In the genomic region with DNA sequence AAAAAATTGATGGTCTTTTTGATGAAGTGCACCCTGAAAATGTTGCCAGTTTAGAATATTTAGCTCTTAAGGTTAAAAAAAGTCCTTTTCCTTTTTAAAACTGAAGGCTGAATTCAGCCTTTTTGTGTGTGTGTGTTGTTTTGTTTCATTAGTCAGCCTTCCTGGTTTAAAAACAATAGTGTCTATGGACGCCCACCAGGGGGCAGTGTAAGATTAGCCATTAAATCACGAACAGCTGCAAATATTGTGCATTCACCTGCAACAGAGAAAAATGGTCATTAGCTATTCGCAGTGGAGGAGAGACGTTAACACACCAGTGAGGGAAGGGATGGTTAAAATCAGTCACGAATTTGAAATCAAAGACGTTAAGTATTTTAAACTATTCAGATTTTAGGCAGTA, we compare ENCODE assay signal across 8 mouse cellular contexts. TPM values are rescaled to one million over a fixed set of nuclear protein-coding genes. Genes with fewer than 3 reads are reported as not detected.
DNase-seq lines count a peak whose midpoint lies in the region; ATAC-seq and TF ChIP-seq lines count a peak whose summit lies in the region.

No protein-coding gene starts in this region.

- no peak for ATAC-seq in forebrain, embryonic 12.5 days (ENCODE audit: low FRiP score)
- no peak for ATAC-seq in forebrain, postnatal 0 days
- ATAC-seq in megakaryocyte progenitor cell, adult 5-6 weeks (replicated peaks; ENCODE audit: poor library complexity), result peak; percentile 49; the same call in 1 of the 2 replicates

- TF ChIP-seq CTCF in forebrain, postnatal 0 days (IDR thresholded peaks at IDR 0.05; ENCODE audit: low read depth), result peak; percentile 73
- TF ChIP-seq CTCF in layer of hippocampus, adult 2 months (conservative IDR thresholded peaks at IDR 0.05), result peak; percentile 82

- 34% methylated on average over 6 of the region's 6 CpGs for WGBS in forebrain, embryonic 10.5 days
- WGBS in forebrain, embryonic 12.5 days, result 25% methylated on average over 6 of the region's 6 CpGs
- WGBS in forebrain, postnatal 0 days, result 22% methylated on average over 6 of the region's 6 CpGs

- no peaks in the 10 kb centered on the region for H3K9me3 ChIP-seq in forebrain, embryonic 10.5 days
- no peaks in the 10 kb centered on the region for H3K9me3 ChIP-seq in forebrain, embryonic 12.5 days
- H3K9me3 ChIP-seq in forebrain, postnatal 0 days (ENCODE audit: low read length), result no peaks in the 10 kb centered on the region

- no peak overlapping the region for H3K4me2 ChIP-seq in forebrain, embryonic 12.5 days
- no peak overlapping the region for H3K4me2 ChIP-seq in forebrain, postnatal 0 days (ENCODE audit: low read depth)

- H3K4me3 ChIP-seq in forebrain, embryonic 10.5 days, result no peak overlapping the region
- H3K4me3 ChIP-seq in forebrain, embryonic 12.5 days (replicated peaks), result no peak overlapping the region
- no peak overlapping the region for H3K4me3 ChIP-seq in forebrain, postnatal 0 days (ENCODE audit: low read depth, low read length)
- H3K4me3 ChIP-seq in layer of hippocampus, adult 2 months, result no peak overlapping the region

- H3K27me3 ChIP-seq in forebrain, embryonic 10.5 days (ENCODE audit: poor library complexity, severe bottlenecking), result peaks cover 20% of the 10 kb centered on the region
- peaks cover 7% of the 10 kb centered on the region; the same call in 1 of the 2 replicates for H3K27me3 ChIP-seq in forebrain, embryonic 12.5 days
- no peaks in the 10 kb centered on the region for H3K27me3 ChIP-seq in forebrain, postnatal 0 days (ENCODE audit: insufficient read depth, low read length)

- H3K36me3 ChIP-seq in forebrain, embryonic 10.5 days (replicated peaks), result peaks cover 27% of the 10 kb centered on the region
- 0 out of 2 replicates have a peak, but pooled peaks cover 3% of the 10 kb centered on the region for H3K36me3 ChIP-seq in forebrain, embryonic 12.5 days (replicated peaks)
- 0 out of 2 replicates have a peak, but pooled peaks cover 4% of the 10 kb centered on the region for H3K36me3 ChIP-seq in forebrain, postnatal 0 days (ENCODE audit: insufficient read depth)

- peak; percentile 40 for DNase-seq in forebrain, embryonic 10.5 days (ENCODE audit: extremely low spot score, low spot score)
- DNase-seq in B cell, adult 2 months, result peak; percentile 81 to 82
- peak; percentile 80 for DNase-seq in brain, adult 2 months (ENCODE audit: low read depth, low spot score)
- DNase-seq in forebrain, postnatal 0 days, result peak; percentile 76
- DNase-seq in layer of hippocampus, adult 2 months (ENCODE audit: low spot score in 2 of 2), result peak; percentile 37 to 68
- peak; percentile 50 to 85 for DNase-seq in spleen, postnatal 4 days (ENCODE audit: low spot score in 2 of 2)

- H3K27ac ChIP-seq in forebrain, embryonic 10.5 days, result no peak overlapping the region
- no peak overlapping the region for H3K27ac ChIP-seq in forebrain, embryonic 12.5 days
- H3K27ac ChIP-seq in forebrain, postnatal 0 days (ENCODE audit: low read depth, low read length), result no peak overlapping the region
- H3K27ac ChIP-seq in layer of hippocampus, adult 2 months, result no peak overlapping the region

- H3K4me1 ChIP-seq in forebrain, embryonic 10.5 days, result 0 out of 2 replicates have a peak, but pooled peaks cover 10% of the 10 kb centered on the region
- peaks cover 6% of the 10 kb centered on the region; the same call in 1 of the 2 replicates for H3K4me1 ChIP-seq in forebrain, embryonic 12.5 days
- no peaks in the 10 kb centered on the region for H3K4me1 ChIP-seq in forebrain, postnatal 0 days (ENCODE audit: insufficient read depth)

- no peak overlapping the region for H3K9ac ChIP-seq in forebrain, embryonic 12.5 days
- H3K9ac ChIP-seq in forebrain, postnatal 0 days, result no peak overlapping the region

RNA-seq across cellular contexts. Expression of a gene that starts 3.9 kb away (rescaled TPM):
- polyA plus RNA-seq in forebrain, embryonic 10.5 days (2016; fragmentation: Nextera tagmentation; extraction: Ambion mirVana), result 30.3 and 31.0 TPM in 2 replicates
- polyA plus RNA-seq in forebrain, embryonic 12.5 days (2016; fragmentation: Nextera tagmentation; extraction: Ambion mirVana), result 31.1 and 33.6 TPM in 2 replicates
- 17.5 and 22.2 TPM in 2 replicates for total RNA-seq in forebrain, postnatal 0 days (2014; rRNA removed)
- polyA plus RNA-seq in forebrain, postnatal 0 days (2015; fragmentation: Nextera tagmentation; extraction: Ambion mirVana), result 17.6 and 21.5 TPM in 2 replicates
- total RNA-seq in layer of hippocampus, adult 2 months (2021), result 10 to 100 TPM; 16.2 to 20.8 TPM
- total RNA-seq in megakaryocyte progenitor cell, adult 5-6 weeks (2015), result 59.1 and 64.5 TPM in 2 replicates
- total RNA-seq in megakaryocyte progenitor cell, adult 5-6 weeks (2017), result 35.2 and 37.3 TPM in 2 replicates
